Mouse (Mus musculus) right cerebral cortex, postnatal 10 days (tissue): ENCODE measurements around the gene Dennd1a.

Source experiments
- DNase-seq, 2 experiments: peaks; one replicate each; pipeline ENCODE4 v3.0.0; 2021; ENCODE audit warnings: low spot score in 2 of 2

The Dennd1a gene

DNA sequence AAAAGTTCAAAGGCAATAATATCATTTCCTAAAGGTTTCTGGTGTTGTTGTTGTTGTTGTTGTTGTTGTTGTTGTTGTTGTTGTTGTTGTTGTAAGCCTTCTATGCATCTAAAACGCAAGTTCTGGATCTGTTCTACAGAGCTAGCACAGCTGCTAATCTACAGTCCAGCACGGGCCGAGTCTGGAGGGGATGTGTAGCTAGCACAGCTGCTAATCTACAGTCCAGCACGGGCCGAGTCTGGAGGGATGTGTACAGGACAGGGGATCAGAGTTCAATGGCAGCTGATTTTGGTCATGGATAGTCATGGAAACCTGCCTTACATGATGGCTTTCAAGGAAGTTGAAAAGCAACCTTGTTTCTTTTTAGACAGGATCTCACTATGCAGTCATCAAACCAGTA is 57.3 kb downstream of the Dennd1a start:
- no peak for DNase-seq

DNA sequence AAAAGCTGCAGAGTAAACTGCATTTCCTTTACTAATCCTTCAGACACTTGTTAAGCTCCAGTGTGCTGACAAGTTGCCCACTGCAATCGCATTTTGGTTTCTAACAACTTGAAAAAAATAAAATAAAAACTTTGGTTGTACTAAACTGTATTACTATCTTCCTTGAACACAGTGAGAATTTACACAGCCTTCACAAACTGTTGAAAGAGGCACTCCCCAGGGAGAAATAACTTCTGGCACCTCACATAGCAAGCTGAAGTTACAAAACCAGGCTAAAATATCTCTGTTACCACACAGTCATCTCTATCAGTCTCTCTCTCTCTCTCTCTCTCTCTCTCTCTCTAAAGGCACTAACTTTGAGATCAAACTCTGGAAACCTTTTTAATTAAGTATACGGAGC is 63.4 kb downstream of the Dennd1a start:
- DNase-seq = no peak

DNA sequence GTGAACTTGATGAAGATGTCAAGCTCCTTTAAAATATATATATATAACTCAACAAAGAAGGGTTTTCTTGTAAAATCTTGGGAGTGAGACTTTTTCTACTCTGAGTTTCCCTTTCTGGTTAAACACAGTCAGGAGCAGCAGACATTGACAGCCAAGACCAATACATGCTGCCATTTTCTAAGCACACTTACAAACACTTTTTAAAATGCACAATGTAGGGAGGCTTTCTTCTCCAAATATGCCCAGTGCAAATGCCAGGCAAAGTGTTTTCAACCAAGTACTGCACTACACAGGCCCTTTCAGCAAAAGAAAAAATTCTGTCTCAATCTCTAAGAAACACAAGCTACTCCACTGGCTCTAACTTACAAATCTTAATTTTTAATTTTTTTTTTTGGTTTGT is 65.7 kb downstream of the Dennd1a start:
- no peak for DNase-seq

DNA sequence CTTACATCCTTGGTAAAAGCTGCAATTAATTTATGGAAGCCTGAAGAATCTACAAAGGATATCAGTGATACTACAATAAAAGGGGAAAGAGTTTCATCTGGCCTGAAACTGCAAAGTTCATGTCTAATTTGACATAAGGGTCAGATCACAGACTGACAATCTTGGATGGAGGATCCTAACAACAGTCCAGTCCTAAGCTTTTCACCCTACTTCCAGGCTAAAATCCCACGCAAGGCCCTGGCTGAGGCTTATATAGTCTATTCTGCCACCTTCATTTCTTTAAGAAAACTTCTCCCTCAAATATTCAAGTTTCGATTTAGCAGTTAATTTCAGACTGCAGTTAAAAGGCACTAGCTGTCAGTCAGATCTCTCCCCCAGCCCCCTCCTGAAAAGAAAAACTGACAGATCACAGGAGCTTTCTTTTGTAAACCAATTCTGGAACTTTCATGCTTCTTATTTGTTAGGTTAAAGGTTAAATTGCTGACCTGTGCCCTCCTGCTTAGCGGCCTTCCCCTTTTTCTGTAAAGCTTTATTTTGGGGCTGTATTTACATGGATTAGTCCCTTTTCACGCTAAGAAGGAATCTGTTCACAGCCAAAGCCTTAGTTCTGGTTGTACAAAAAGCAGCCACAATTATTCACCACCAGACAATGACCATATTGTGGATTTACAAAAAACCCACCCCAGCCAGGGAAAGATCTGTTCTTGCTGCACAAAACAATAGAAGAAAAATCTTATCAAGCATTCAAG is 66.3 kb downstream of the Dennd1a start:
- DNase-seq = no peak

DNA sequence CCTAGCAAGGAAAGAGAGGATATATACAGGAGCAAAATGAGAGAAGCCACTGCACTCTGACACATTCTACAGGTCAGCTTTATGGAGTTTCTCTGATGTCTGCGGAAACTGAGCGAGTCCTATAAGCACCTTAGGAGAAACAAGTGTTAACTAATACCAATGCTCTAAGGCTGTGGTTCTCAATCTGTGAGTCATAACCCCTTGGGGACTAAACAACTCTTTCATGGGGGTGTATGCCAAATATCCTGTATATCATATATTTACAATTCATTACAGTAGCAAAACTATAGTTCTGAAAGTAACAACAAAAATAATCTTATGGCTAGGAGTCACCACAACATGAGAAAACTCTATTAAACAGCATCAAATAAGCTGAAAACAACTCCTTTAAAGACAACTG is 67.5 kb downstream of the Dennd1a start:
- DNase-seq = no peak

DNA sequence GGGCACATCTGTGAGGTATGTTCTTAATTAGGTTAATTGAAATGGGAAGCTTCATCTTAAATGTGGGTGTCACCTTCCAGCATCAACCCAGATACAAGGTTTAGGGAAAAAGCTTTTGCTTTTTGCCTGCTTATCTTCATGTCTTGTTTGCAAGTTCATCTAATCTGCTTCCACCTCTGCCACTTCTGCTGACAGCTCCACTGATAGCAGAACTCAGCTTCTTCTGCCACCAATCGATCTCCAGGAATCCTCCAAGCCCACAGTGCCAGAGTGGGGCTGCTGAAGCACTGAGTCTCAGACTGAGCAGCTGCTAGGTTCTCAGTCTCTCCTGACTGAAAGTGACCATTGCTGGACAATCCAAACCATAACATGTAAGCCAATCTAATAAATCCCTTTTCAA is 74.1 kb downstream of the Dennd1a start:
- no peak for DNase-seq

DNA sequence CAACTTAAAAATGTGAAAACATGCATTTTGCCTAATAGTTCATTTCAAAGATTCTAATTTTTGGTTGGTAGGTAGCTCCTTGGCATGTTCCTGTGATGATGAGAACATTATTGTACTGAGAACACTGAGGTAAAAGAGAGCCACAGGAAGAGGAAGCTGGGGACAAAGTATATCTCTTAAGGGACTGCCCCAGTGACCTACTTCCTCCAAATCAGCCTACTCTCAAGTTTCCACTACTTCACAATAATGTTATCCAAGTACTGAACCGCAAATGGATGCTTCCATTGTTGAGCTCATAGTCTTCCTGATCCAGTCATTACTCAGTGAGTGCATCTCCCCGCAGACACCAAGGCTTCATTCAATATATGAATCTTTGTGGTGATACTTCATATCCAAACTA is 75.8 kb downstream of the Dennd1a start:
- no peak for DNase-seq

DNA sequence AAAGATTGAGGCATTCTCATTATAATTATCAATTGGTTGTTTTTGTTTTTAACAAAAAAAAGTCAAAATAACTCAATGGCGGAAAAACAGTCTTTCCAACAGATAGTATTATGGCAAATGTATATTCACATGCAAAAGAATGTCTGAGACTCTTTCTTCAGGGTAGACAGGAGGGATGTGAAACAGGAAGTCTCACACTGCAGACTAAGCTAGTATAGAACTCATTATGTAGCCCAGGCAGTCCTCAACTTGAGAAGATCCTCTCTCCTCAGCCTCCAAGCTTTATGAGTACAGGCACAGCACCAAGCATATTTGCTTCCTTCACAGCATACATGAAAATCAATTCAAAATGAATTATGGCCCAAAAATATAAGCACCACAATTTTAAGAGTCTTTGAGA is 79.4 kb downstream of the Dennd1a start:
- DNase-seq = no peak

DNA sequence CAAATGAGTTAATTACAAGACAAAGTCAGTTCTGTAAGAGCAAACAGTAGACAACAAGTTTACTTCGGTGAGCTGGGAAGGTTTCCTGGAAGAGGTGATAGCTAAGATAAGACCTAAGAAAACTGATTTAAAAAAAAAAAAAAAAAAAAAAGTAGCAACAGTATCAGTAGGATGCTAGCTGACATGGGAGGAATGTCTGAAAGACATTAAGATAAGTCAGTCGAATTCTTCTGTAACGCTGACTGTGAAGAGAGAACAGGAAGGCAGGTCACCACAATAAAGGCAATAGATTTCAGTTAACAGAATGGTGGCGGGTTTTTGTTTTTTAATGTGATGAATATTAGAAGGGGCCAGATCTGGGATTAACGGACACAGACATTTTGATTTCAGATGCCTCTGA is 81.9 kb downstream of the Dennd1a start:
- no peak for DNase-seq

DNA sequence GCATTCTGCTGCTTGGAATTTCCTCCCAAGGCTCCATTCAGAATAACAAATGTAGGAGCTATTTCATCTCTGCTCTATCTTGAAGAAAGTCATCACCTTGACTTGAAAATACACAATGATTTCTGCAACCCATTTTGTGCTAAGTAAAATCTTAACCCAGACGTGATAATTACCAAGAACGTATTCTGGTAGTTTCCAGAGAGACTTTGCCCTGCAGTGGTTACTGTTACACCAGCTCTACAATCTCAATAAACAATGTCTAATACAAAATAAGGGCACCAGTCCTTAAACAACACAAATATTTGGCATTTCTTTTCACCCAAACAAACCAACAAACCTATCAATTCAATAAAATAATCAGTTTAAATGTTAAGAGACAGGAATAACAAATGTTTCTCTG is 82.5 kb downstream of the Dennd1a start:
- DNase-seq = no peak

DNA sequence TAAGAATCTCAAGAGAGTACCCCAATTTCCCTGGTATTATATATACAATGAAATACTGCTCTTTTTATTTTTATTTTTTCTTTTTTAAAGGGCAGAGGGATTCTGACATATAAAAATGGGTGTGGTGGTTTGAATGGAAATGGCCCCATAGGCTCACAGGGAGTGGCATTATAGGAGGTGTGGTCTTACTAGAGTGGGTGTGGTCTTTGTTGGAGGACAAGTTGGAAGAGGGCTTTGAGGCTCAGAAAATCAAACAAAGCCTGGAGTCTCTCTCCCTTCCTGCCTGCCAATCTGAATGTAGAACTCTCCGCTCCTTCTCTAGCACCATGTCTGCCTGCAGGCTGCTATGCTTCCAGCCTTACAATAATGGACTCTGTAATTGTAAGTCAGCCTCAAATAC is 89.1 kb downstream of the Dennd1a start:
- no peak for DNase-seq

DNA sequence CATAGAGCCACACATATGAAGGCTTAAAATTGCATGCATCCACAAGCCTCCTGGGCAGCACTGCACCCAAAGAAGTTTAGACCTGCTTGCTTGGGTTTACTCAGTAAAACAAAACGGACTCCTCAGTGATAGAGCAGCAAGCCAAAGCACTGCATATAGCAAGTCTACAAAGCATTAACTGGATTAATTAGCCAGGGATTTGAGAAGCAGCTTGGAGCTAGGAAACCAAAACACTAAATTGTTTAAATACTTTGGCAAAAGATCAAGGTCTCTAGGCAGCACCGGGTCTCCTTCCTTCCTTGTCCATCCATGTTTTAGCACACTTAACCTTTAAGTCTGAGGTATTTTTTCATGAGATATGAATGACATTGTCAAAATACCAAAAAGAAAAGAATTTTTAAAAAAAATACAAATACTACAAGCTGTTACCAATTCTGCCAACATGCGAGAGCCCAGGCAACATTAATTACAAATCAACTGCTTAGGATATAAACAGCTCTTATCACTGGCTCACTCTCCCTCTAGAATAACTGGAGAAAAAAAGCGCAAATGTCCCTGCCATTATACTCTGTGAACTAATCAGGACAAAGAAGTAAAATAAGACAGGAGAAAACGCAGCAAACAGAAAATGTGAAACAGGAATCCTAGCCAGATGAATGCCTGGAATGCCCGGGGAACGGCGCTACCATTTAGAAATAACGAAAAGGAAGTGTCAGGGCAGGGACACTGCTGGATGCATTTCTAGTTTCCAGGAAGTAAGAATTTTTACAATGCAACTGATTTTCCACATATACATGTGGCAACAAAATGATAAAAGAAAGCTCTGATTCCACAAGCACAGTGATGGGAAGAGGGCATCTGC is 90.8 kb downstream of the Dennd1a start:
- DNase-seq = no peak

DNA sequence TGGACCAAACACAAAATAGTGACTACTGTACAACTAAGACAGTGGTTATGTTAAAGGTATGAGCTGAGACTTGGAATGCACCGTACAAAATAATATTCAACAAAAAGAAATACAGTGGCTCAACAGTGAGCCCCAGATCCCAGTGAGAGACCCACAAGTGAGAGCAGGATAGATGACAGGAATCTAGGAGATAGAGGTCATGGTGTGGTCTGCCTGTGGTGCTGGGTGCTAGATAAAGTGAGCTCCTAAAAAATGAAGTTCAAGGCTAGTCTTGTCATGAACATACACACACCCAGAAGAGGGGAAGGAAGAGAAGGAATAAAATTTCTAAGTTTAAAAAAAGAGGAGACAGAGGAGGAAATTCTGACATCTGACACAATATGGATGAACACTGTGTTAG is 95.2 kb downstream of the Dennd1a start:
- DNase-seq = no peak

DNA sequence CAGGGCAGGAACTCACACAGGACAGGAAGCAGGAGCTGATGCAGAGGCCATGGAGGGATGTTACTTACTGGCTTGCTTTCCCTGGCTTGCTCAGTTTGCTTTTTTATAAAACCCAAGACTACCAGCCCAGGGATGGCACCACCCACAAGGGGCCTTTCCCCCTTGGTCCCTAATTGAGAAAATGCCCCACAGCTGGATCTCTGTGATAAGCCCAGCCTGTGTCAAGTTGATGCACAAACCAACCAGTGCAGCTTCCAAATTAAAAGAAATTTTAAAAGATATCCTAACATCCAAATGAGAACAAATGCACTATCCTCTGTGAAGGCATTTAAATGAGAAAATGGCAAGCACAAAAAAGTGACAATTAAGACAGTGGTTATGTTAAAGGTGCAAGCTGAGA is 95.6 kb downstream of the Dennd1a start:
- no peak for DNase-seq

DNA sequence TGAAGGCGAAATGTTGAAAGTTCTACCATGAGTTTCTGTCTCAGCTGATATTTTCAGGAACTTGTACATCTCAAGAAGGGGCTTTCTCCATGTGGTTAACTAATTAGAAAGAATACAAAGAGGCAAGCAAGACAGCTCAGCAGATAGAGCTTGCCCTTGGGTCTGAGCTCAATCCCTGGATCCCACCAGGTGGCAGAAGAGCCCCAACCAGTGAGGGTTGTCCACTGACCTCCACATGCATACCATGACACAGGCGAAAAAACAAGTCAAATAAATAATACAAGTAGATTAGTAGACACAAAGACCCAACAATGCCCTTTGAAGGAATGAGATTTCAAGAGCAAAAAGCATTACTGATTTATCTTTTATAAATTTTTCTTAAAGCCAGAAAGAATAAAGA is 100.8 kb downstream of the Dennd1a start:
- no peak for DNase-seq

DNA sequence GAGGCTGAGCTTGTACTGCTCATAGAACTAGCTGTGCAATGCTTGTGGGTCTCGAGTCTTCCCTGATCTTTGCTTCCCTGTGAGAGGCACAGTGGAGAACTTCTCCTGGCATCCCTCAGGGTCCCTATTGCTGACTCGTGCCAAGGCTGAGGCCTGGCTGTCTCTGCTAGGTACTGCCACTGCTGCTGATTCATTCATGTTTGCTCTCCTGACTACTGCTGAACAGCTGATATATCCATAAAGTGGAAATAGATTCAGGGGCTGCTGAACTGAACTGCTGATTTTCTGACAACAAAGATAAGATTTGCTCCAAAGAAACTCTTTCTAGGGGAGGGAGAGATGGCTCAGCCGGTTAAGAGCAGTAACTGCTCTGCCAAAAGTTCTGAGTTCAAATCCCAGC is 102.2 kb downstream of the Dennd1a start:
- no peak for DNase-seq

DNA sequence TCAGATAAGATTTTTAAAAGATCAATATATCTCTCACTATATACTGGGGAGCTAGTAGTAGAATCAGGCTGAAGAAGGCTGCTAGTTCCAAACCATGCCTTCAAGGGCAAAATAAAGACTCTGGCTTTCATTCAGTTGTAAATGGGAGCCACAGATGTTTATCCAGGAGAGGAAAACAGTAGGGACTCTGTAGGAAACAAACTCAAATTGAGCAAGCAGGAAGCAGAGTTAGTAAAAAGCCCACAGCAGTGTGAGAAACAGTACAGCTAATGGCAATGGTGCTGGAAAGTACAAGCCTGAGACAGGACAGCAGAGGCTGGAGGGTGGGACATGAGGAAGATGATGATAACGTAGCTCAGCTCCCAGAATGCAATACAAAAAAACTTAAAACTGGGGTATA is 103.3 kb downstream of the Dennd1a start:
- DNase-seq = no peak

DNA sequence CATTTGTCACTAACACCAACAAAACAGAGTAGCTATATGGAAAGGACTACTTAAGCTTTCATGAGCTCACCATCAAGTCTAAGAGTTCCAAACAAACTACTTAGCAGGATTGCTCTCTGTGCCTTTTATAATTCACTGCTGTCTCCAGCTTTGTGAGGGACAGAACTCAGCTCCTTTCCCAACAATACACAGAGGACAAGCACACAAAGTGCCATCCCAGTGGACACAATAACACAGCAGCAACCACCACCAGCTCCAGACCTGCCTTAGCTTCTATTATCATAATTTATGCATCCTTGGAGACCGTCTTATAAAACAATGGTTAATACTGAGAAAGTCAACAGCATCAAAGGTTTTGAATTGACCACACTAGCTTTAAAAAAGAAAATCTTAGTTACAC is 104.9 kb downstream of the Dennd1a start:
- DNase-seq = no peak

DNA sequence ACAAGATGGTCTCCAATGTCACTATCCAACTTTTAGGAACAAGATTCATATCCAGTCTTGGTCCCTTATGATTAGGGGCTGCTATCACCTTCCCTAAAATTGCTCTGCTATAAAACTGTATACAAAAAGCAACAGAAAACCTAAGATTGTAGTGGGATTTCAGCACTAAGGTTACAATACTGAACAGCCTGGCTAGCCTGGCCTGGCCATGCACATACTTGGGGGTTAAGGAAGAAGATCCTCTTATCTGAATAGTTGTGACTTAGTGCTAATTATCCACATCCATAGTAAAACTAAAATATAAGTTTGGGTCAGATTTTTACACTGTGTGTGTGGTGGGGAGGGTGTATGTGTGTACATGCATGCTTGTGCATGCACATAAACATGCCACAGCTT is 109.6 kb downstream of the Dennd1a start:
- no peak for DNase-seq

DNA sequence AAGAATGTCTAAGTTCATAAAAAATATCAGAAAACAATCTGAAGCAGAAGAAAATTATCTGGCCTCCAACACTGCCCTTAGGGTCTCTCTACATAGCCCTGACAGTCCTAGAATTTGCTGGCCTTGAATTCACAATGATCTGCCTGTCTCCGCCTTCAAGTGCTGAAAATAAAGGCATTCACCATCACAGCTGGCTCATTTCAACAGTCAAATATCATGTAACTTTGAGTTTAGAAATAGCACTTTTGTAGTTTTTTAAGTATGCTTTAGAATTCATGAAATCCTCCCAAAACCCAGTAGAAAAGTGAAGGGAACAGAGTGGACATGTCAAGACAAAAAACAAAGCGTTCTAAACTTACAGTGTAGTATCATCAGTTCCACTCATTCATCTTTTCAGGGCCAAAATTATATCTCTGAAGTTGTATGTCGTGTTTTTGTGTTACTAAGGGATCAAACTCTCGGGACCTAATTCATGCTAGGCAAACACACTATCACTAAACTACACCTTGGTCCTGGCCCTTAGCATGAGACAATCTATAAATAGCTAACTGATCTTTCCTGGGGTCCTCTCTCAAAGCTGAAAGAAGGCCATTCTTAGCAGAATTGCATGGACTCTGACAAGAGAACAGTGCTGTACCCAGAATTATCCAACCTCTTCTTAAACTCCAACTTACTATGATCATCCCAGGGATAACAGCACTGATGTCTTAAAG is 110.2 kb downstream of the Dennd1a start:
- DNase-seq = no peak

DNA sequence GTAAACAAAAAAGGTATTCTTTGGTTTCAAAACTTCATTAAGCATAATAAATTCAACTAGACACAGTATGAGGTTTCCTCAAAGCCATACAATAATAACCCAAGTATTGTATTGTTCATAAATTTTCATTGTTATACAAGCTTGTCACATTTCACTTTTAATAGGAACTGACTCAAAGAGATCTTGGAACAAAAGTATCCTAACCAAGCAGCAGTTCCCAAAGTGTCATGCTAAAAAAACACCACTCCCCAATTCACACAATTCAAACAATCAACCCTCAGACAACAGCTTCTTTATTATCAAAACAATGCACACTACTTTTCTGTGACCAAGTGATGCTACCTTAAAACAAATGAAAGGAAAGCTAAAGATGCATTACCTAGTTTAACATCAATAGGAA is 111.9 kb downstream of the Dennd1a start:
- no peak for DNase-seq

DNA sequence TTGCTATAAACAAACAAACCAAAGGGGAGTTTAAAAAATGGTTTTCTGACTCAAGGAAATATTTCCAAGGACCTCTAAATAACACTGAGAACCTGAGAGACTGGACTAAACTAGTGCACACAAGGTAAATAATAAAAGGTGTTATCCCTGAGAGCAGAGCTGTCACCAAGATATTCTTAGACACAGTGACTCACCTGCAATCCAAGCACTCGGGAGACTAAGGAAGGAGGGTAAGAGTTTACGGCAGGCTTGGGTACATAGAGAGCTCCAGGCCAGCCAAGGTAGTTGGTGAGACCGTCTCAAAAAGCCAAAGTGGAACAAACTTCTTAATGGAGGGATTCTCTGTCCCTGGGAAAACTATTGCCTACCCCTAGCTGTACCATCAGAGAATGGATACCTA is 118.6 kb downstream of the Dennd1a start:
- no peak for DNase-seq

DNA sequence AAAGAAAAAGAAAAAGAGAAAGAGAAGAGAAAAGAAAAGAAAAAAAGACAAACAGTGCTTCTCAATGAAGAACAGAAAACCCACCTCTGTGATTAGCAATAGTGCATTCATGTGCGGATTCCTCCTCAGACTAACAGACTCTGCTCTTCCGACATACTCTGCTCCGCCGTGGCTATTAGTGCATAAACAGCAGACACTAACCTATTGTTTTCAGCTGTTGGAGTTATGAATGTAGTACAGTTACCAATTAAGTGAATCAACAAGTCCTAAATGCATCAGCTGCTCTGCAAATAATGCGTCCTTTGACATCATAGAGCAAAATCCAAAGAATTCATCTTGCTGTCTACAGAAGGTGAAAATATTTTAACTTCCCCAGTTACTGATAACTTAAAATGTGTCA is 121.2 kb downstream of the Dennd1a start:
- DNase-seq = no peak
